Mouse (Mus musculus) heart, embryonic 14.5 days (tissue): ENCODE results near the gene Phf24. TPM values are rescaled to one million over a fixed set of nuclear protein-coding genes. Genes with fewer than 3 reads are reported as not detected.

ENCODE experiments used
- ATAC-seq: fragments of 200-750 bp; cut with Nextera tagmentation; 2 replicates; pipeline ENCODE4 v1.8.0; 2017; ENCODE audit warnings: low read depth, moderate TSS enrichment; ENCODE audit not compliant: insufficient number of reproducible peaks, insufficient read depth, low FRiP score
- H3K27ac ChIP-seq, 2 experiments: fragments of 200-500 bp in 1 of 2; fragments of 300-500 bp in 1 of 2; sonication (generic) in 1 of 2; replicated peaks in 1 of 2; 2 replicates each; pipeline ENCODE4 v1.5.1; 2012 to 2014; ENCODE audit warnings: low read depth in 2 of 2, low read length in 2 of 2, control low read depth in 1 of 2, mild to moderate bottlenecking in 1 of 2, mixed read lengths in 1 of 2; ENCODE audit not compliant: control insufficient read depth in 1 of 2, insufficient read depth in 1 of 2
- H3K27me3 ChIP-seq: fragments of 300-500 bp; sonication (generic); 2 replicates; pipeline ENCODE4 v1.6.1; 2014; ENCODE audit warnings: mild to moderate bottlenecking, low read length, control low read depth; ENCODE audit not compliant: control insufficient read depth, insufficient read depth
- H3K36me3 ChIP-seq: fragments of 300-500 bp; sonication (generic); 2 replicates; pipeline ENCODE4 v1.6.1; 2014; ENCODE audit warnings: mild to moderate bottlenecking, control low read depth, low read length, mixed read lengths; ENCODE audit not compliant: control insufficient read depth, insufficient read depth
- H3K4me1 ChIP-seq, 2 experiments: fragments of 200-500 bp in 1 of 2; fragments of 300-500 bp in 1 of 2; sonication (generic) in 1 of 2; 2 replicates each; pipeline ENCODE4 v1.6.1; 2012 to 2014; ENCODE audit warnings: low read length in 2 of 2, control low read depth in 1 of 2, mixed read lengths in 1 of 2; ENCODE audit not compliant: control insufficient read depth in 2 of 2, insufficient read depth in 2 of 2
- H3K4me2 ChIP-seq: fragments of 300-500 bp; sonication (generic); 2 replicates; pipeline ENCODE4 v1.6.1; 2014; ENCODE audit warnings: mild to moderate bottlenecking, low read length
- H3K4me3 ChIP-seq, 2 experiments: fragments of 200-500 bp in 1 of 2; fragments of 300-500 bp in 1 of 2; sonication (generic) in 1 of 2; 2 replicates each; pipeline ENCODE4 v1.5.1; 2012 to 2014; ENCODE audit warnings: low read length in 2 of 2, mild to moderate bottlenecking in 2 of 2, control low read depth in 1 of 2, low read depth in 1 of 2, moderate library complexity in 1 of 2; ENCODE audit not compliant: control insufficient read depth in 1 of 2, insufficient read depth in 1 of 2
- H3K9ac ChIP-seq: fragments of 300-500 bp; sonication (generic); 2 replicates; pipeline ENCODE4 v1.6.1; 2014; ENCODE audit warnings: mild to moderate bottlenecking, low read length
- H3K9me3 ChIP-seq: fragments of 300-500 bp; sonication (generic); 2 replicates; pipeline ENCODE4 v1.6.1; 2016; ENCODE audit warnings: low read length, control low read depth; ENCODE audit not compliant: control insufficient read depth
- WGBS: fragments of 180-500 bp; shearing (Covaris S2); extraction: QIAGEN DNeasy Blood & Tissue Kit; methylation state at CpG from one replicate; pipeline ENCODE4 v1.1.7; 2014; 5-methylcytosine and 5-hydroxymethylcytosine counted together
- polyA plus RNA-seq: library from polyadenylated mRNA; unstranded; fragments of >200 nt; fragmentation: Nextera tagmentation; extraction: Ambion mirVana; gene quantifications from 2 replicates; pipeline ENCODE4 v1.2.1, GENCODE M21; 2014

Phf24 gene
- polyA plus RNA-seq, 1 experiment from 2014 or later = 5.6 TPM

- peaks cover 2% of the 10 kb centered on the region; the same call in 1 of the 2 replicates for H3K36me3 ChIP-seq
- H3K27ac ChIP-seq = peak within 1 kb of the TSS; percentile 92 to 96
- ATAC-seq = peak; percentile 92
- H3K9me3 ChIP-seq = no peaks in the 10 kb centered on the region
- peak within 1 kb of the TSS; percentile 97 for H3K9ac ChIP-seq
- peak within 1 kb of the TSS; percentile 89 for H3K4me2 ChIP-seq
- peak within 1 kb of the TSS; percentile 76 to 84 for H3K4me3 ChIP-seq
- peaks cover 11% of the 10 kb centered on the region; the same call in 1 of the 2 replicates for H3K27me3 ChIP-seq
- 0% methylated on average over 37 of the region's 39 CpGs for WGBS
- peaks cover 38 to 44% of the 10 kb centered on the region in 2 experiments for H3K4me1 ChIP-seq
These were observed 33.2 kb downstream of the Phf24 start, which contains the start of gene Dnajb5 for GRCm38 (mm10) chr4:42949676-42950051. TSS of gene Dnajb5 (plus strand) at chr4:42949814.

DNA sequence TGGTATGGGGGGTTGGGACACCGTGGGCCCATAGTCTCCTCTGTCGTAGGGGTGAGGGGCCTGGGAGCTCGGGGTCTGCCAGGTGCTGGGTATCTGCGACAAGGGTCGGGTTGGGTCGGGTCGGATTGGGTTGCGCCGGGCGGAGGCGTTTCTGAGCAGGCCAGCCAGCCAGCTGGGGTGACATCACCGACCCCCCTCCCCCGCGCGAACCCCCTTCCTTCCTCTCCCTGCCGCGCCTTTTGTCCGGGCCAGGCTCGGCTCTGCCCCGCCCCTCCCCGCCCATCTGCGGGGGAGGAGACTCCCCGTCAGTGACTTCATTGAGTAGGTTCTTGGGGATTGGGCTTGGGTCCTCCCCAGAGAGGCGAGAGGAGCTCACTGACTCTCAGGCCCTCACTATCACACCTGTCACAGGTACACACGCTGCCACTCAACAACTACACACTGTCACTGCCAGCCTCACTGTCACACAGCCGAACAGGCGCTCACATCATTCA lies 33.7 kb downstream of the Phf24 start:
- Histone ChIP-seq H3K9me3 (no peaks in the 10 kb centered on the region), H3K4me1 (peaks cover 40 to 46% of the 10 kb centered on the region in 2 experiments), H3K27ac (peak overlapping the region; percentile 92 to 96), H3K27me3 (peaks cover 11% of the 10 kb centered on the region; the same call in 1 of the 2 replicates), H3K4me3 (peak overlapping the region; percentile 76 to 84), H3K9ac (peak overlapping the region; percentile 97), H3K36me3 (peaks cover 7% of the 10 kb centered on the region; the same call in 1 of the 2 replicates), H3K4me2 (peak overlapping the region; percentile 89)
- ATAC-seq = peak; percentile 74
- WGBS = under 1% methylated on average over 20 of the region's 27 CpGs

DNA sequence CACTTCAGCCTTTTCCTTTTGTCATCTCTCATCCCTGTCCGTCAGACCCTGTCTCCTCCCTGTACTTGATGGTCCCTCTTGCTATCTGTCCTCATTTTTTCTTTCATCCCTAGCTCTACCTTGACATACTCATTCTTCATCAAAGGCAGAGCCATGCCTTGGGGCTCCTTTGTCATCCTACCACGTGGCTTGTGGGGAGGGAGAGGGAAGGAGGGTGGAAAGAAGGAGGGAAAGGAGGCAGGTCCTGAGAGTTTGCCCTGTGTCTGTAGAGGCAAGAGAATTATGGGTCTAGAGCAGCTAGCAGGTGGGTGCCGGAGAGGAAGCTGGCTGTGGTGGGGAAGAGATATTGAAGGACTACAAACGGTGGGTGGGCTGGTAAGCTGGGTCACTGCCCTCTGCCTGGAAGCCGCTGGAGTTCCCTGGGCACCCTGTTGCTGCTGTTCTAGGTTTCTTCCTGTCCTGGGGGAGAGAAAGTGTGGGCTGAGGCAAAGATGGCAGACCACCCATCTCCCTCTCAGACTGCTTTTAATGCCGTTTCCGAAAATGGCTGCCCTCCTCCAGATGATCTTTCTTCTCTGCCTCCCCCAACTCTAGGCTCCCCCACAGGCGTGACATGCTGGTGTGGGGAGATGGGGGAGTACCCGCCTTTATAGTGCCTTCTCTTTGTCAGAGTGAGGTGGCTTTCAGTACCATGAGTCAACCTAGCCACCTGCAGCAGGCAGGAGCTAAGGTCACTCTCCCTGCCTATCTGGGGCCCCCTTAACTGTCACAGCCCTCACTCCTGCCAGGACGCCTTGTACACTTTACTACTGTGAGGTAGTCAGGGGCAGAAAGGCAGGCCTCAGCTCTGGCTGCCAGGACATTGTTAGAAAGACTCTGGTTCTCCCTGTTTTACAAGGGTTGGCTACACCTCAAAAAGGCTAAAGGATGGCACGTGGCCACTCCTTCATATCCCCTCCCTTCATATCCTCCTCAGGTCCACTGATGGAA lies 35.0 kb downstream of the Phf24 start:
- Histone ChIP-seq H3K9me3 (no peaks in the 10 kb centered on the region), H3K36me3 (peaks cover 15% of the 10 kb centered on the region), H3K4me1 (peaks cover 40 to 46% of the 10 kb centered on the region in 2 experiments), H3K9ac (peak overlapping the region; percentile 97), H3K4me3 (peak overlapping the region in 1 of 2 experiments; percentile 76; a peak in 3 of 4 replicates), H3K27me3 (peaks cover 9% of the 10 kb centered on the region; the same call in 1 of the 2 replicates), H3K4me2 (peak overlapping the region; percentile 89), H3K27ac (peak overlapping the region; percentile 96 to 99)
- ATAC-seq = no peak
- WGBS = 57% methylated on average over 11 of the region's 11 CpGs

DNA sequence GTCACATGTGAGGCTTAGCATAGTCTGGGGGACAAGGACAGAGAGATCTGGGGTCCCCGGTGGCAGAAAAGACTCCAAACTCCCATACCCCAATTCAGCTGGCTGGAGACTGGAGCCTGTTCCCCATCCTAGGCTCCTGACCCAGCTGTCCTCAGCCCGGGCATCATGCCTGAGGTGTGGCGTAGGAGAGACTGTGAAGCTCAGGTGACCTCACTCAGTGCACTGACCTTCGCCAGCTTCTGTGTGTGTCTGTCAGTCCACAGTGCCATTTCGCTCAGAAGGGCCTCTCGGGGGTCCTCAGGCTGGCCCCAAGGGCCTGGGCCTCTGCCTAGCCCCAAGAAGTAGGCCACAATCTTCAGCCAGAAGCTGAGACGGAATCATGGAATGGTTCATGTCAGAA lies 36.1 kb downstream of the Phf24 start:
- H3K9ac ChIP-seq = peak overlapping the region; percentile 97
- WGBS = 81% methylated on average over 7 of the region's 7 CpGs
- peak overlapping the region; percentile 89 for H3K4me2 ChIP-seq
- H3K4me3 ChIP-seq = no peak overlapping the region
- H3K27me3 ChIP-seq = 0 out of 2 replicates have a peak, but pooled peaks cover 4% of the 10 kb centered on the region
- peaks cover 25% of the 10 kb centered on the region for H3K36me3 ChIP-seq
- H3K4me1 ChIP-seq = peaks cover 40 to 46% of the 10 kb centered on the region in 2 experiments
- peak overlapping the region; percentile 96 to 99 for H3K27ac ChIP-seq
- ATAC-seq = no peak
- no peaks in the 10 kb centered on the region for H3K9me3 ChIP-seq

DNA sequence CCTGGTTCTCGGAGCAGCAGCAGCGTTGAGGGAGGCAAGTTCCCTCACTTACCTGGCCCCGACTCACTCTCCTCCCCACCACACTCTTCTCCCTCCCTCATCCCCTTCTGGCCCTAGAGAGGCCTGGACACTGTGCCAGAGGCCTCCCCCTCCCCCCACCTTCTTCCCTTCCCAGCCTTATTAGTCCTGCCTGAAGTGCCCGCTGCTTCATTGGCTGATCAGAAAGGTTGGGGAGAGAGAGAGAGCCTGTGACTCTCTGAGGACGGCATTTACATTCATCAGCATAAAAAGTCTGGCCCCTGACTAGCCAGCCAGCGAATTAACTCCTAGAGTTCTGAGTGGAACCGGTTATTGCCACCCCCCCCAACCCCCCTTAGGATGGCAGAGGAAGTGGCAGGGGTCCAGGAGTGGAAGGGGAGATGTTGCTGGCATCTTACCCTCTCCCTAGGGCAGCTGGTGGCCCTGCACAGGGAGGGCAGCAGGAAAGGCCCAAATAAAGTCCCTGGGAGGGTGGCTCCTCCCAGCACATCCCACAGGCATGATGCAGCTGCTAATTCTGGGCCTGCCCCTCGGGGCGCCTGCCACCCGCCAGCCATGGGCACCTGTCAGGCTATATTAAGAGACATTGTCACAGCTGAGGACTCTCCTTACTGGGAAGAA lies 37.1 kb downstream of the Phf24 start:
- WGBS = 18% methylated on average over 10 of the region's 10 CpGs
- Histone ChIP-seq H3K4me2 (peak overlapping the region; percentile 89), H3K4me1 (peaks cover 40 to 52% of the 10 kb centered on the region in 2 experiments), H3K27ac (peak overlapping the region; percentile 96 to 99), H3K36me3 (peaks cover 33% of the 10 kb centered on the region), H3K4me3 (peak overlapping the region; percentile 5 to 18; a peak in 2 of 4 replicates), H3K9ac (peak overlapping the region; percentile 97), H3K9me3 (no peaks in the 10 kb centered on the region), H3K27me3 (no peaks in the 10 kb centered on the region)
- ATAC-seq = peak; percentile 54

- Histone ChIP-seq H3K4me1 (peaks cover 43 to 53% of the 10 kb centered on the region in 2 experiments), H3K9me3 (no peaks in the 10 kb centered on the region), H3K4me3 (0 out of 4 replicates have a peak overlapping the region, but pooled peaks of 1 of the 2 experiments have one; percentile 5), H3K9ac (peak overlapping the region; percentile 97), H3K4me2 (peak overlapping the region; percentile 89), H3K36me3 (peaks cover 33% of the 10 kb centered on the region), H3K27ac (peak overlapping the region; percentile 96 to 99), H3K27me3 (no peaks in the 10 kb centered on the region)
- no peak for ATAC-seq
- 10% methylated on average over 10 of the region's 10 CpGs for WGBS
These were observed 37.8 kb downstream of the Phf24 start for GRCm38 (mm10) chr4:42954297-42954696.

GRCm38 (mm10) chr4:42955200-42955599 lies 38.7 kb downstream of the Phf24 start:
- no peaks in the 10 kb centered on the region for H3K9me3 ChIP-seq
- no peak overlapping the region for H3K4me3 ChIP-seq
- ATAC-seq = no peak
- no peaks in the 10 kb centered on the region for H3K27me3 ChIP-seq
- H3K4me2 ChIP-seq = no peak overlapping the region
- WGBS = 87% methylated on average over 3 of the region's 3 CpGs
- 0 out of 4 replicates have a peak overlapping the region, but pooled peaks of 1 of the 2 experiments have one; percentile 96 for H3K27ac ChIP-seq
- H3K36me3 ChIP-seq = peaks cover 33% of the 10 kb centered on the region
- peaks cover 50 to 62% of the 10 kb centered on the region in 2 experiments for H3K4me1 ChIP-seq
- H3K9ac ChIP-seq = peak overlapping the region; percentile 97; the same call in 1 of the 2 replicates
